Mouse (Mus musculus): Measurements from ENCODE around the gene Gdf15. TPM values are rescaled to one million over a fixed set of nuclear protein-coding genes. Genes with fewer than 3 reads are reported as not detected.
A peak's percentile ranks its signal among the peaks of the same experiment; 100 is the strongest.

Gene Gdf15
- polyA plus RNA-seq, 1 experiment from 2014 or later: 4.9 TPM

GRCm38 (mm10) chr8:70671615-70672324, 39.5 kb upstream of the Gdf15 start:
- Histone ChIP-seq H3K27ac (no peak overlapping the region), H3K4me2 (no peak overlapping the region), H3K4me1 (peaks cover 51% of the 10 kb centered on the region), H3K9me3 (replicated peaks) (no peaks in the 10 kb centered on the region), H3K27me3 (replicated peaks) (no peaks in the 10 kb centered on the region), H3K36me3 (peaks cover 8% of the 10 kb centered on the region), H3K4me3 (no peak overlapping the region), H3K9ac (no peak overlapping the region)
- ATAC-seq: no peak
- 76% methylated on average over 10 of the region's 10 CpGs for WGBS (ENCODE audit: insufficient replicate concordance)

DNA sequence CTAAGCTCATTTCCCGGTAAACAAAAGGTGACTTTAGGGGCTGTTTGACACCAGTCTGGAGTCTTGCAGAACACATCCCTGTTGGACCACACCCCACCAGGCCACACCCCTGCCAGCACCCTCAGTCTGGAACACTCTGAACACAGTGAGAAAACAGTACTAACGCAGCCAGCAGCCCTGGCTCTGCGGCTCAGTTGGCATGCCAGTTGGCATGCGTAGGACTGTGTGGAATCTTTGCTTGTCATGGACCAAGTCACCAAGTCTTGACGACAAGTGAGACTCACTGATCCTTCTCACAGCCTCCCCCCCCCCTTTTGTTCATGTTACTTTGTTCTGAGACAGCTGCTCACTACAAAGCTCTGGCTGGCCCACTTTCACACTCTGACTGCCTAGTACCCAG, 34.8 kb upstream of the Gdf15 start:
- Histone ChIP-seq H3K4me1 (peaks cover 14% of the 10 kb centered on the region), H3K4me2 (no peak overlapping the region), H3K27ac (no peak overlapping the region), H3K9me3 (replicated peaks) (no peaks in the 10 kb centered on the region), H3K4me3 (no peak overlapping the region), H3K9ac (no peak overlapping the region), H3K36me3 (no peaks in the 10 kb centered on the region), H3K27me3 (replicated peaks) (no peaks in the 10 kb centered on the region)
- 68% methylated on average over 5 of the region's 5 CpGs for WGBS (ENCODE audit: insufficient replicate concordance)
- ATAC-seq: peak; percentile 38; the same call in 1 of the 2 replicates

- Histone ChIP-seq H3K27ac (no peak overlapping the region; the same call in 1 of the 2 replicates), H3K36me3 (no peaks in the 10 kb centered on the region), H3K4me2 (no peak overlapping the region), H3K9ac (no peak overlapping the region), H3K27me3 (replicated peaks) (no peaks in the 10 kb centered on the region), H3K4me1 (peaks cover 21% of the 10 kb centered on the region), H3K9me3 (replicated peaks) (no peaks in the 10 kb centered on the region), H3K4me3 (no peak overlapping the region)
- ATAC-seq: peak; percentile 64
- 75% methylated on average over 2 of the region's 2 CpGs for WGBS (ENCODE audit: insufficient replicate concordance)
Observed at GRCm38 (mm10) chr8:70665599-70665998, 33.3 kb upstream of the Gdf15 start.

GRCm38 (mm10) chr8:70664631-70665030, 32.4 kb upstream of the Gdf15 start:
- Histone ChIP-seq H3K4me2 (no peak overlapping the region), H3K27ac (no peak overlapping the region), H3K4me3 (no peak overlapping the region), H3K9ac (no peak overlapping the region), H3K9me3 (replicated peaks) (no peaks in the 10 kb centered on the region), H3K36me3 (no peaks in the 10 kb centered on the region), H3K27me3 (replicated peaks) (no peaks in the 10 kb centered on the region), H3K4me1 (peaks cover 30% of the 10 kb centered on the region)
- no peak for ATAC-seq
- 54% methylated on average over 3 of the region's 3 CpGs for WGBS (ENCODE audit: insufficient replicate concordance)

DNA sequence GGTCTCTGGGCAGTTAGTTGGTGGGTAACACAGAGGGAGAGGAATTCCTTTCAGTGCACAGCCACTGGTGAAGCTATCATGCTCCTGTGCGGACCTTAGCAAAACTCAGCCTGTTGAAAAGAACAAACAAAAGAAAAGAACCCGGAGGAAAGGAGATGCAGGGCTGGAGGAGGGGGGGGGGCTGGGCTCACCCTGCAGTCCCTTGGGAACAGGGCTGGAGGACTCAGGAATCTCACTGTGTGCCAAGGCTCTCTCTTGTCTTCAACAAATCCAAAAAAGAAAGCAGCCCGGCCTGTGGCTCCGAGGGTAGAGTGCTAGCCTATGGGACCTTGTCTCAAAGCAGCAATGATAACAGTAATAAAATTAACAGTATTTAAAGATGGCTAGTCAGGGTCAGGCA, 31.4 kb upstream of the Gdf15 start:
- H3K4me2 ChIP-seq: no peak overlapping the region
- no peak overlapping the region for H3K27ac ChIP-seq
- 69% methylated on average over 4 of the region's 4 CpGs for WGBS (ENCODE audit: insufficient replicate concordance)
- ATAC-seq: no peak
- H3K27me3 ChIP-seq (replicated peaks): no peaks in the 10 kb centered on the region
- H3K9me3 ChIP-seq (replicated peaks): no peaks in the 10 kb centered on the region
- no peak overlapping the region for H3K4me3 ChIP-seq
- peaks cover 36% of the 10 kb centered on the region for H3K4me1 ChIP-seq
- no peaks in the 10 kb centered on the region for H3K36me3 ChIP-seq
- no peak overlapping the region for H3K9ac ChIP-seq

DNA sequence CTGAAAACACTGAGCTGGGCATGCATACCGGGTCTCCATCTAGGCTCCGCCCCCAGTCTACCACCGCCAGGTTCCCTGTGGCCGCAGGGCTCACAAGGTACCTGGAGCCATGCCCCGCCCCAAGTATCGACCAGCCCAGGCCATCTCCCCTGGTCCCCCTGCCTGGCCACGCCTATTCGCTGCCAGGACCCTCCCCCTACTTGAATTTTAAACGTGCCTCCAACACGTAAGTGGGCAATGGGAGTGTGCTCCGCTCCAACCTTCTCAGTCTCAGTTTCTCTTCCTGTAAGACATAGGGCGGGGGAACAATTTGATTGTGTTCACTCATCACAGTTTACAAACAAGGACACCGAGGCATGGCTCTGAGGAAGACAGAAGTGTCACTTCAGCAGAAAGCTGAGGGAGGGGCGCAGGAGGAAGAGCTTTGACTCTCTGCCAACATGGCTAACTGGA, 28.0 kb upstream of the Gdf15 start, which contains the start of gene Pgpep1:
Gene Pgpep1, minus strand, starts transcription at position 116 of the 453 bp plus-strand sequence.
- H3K9ac ChIP-seq: peak within 1 kb of the TSS; percentile 82
- H3K4me1 ChIP-seq: peaks cover 41% of the 10 kb centered on the region

GRCm38 (mm10) chr8:70659604-70660272, 27.5 kb upstream of the Gdf15 start:
- Histone ChIP-seq H3K27ac (peak overlapping the region; percentile 87), H3K27me3 (replicated peaks) (no peaks in the 10 kb centered on the region), H3K4me2 (peak overlapping the region; percentile 91), H3K4me3 (peak overlapping the region; percentile 85), H3K36me3 (peaks cover 25% of the 10 kb centered on the region), H3K4me1 (peaks cover 41% of the 10 kb centered on the region), H3K9me3 (replicated peaks) (no peaks in the 10 kb centered on the region), H3K9ac (peak overlapping the region; percentile 82)
- WGBS (ENCODE audit: insufficient replicate concordance): 1% methylated on average over 42 of the region's 44 CpGs
- ATAC-seq: peak; percentile 93

More for the DNA sequence above, 28.0 kb upstream of the Gdf15 start, which contains the start of gene Pgpep1:
- Histone ChIP-seq H3K4me3 (peak within 1 kb of the TSS; percentile 85), H3K36me3 (peaks cover 20% of the 10 kb centered on the region), H3K4me2 (peak within 1 kb of the TSS; percentile 91), H3K27ac (peak within 1 kb of the TSS; percentile 87), H3K27me3 (replicated peaks) (no peaks in the 10 kb centered on the region), H3K9me3 (replicated peaks) (no peaks in the 10 kb centered on the region)
- 6% methylated on average over 14 of the region's 14 CpGs for WGBS (ENCODE audit: insufficient replicate concordance)
- ATAC-seq: peak; percentile 50

DNA sequence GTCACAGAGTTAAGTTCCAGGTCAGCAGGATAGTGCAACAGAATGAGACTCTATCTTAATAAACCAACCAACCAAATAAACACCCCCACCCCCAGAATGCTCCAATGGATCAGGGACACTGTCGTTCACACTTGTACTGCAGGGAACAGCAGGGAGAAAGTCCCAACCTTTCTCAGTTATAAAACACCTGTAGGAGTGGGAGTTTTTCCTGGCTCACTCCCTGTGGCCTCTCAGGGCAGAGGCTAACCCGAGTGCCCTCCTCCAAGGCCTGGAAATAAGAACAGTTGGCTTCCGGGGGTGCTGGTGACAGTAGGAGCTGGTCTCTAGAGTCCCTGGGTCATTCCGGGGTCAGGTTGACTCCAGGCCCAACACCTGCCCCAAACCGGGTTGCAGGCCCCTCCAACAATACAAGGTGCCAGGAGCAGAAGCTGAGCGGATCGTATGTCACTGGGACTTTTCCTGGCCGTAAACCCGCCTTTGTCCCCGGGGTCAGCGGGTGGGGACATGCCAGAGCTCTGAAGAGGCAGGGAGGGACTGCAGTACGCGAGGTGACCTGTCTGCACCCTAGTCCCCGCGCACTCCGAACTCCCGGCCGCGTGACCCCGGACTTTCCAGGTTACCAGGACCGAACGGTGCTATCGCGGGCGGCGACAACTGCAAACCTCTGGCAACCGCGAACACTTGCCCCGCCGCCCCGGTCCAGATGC, 26.8 kb upstream of the Gdf15 start:
- H3K27ac ChIP-seq: peak overlapping the region; percentile 87
- WGBS (ENCODE audit: insufficient replicate concordance): 2% methylated on average over 31 of the region's 31 CpGs
- peaks cover 44% of the 10 kb centered on the region for H3K4me1 ChIP-seq
- H3K4me3 ChIP-seq: peak overlapping the region; percentile 85
- H3K4me2 ChIP-seq: peak overlapping the region; percentile 91
- no peaks in the 10 kb centered on the region for H3K9me3 ChIP-seq (replicated peaks)
- peak overlapping the region; percentile 82 for H3K9ac ChIP-seq
- ATAC-seq: peak; percentile 66
- peaks cover 28% of the 10 kb centered on the region for H3K36me3 ChIP-seq
- H3K27me3 ChIP-seq (replicated peaks): no peaks in the 10 kb centered on the region

- Histone ChIP-seq H3K4me3 (no peak overlapping the region), H3K27ac (peak overlapping the region; percentile 10; the same call in 1 of the 2 replicates), H3K9ac (0 out of 2 replicates have a peak overlapping the region, but pooled peaks have one; percentile 15)
Observed at GRCm38 (mm10) chr8:70657739-70658138, 25.5 kb upstream of the Gdf15 start.

DNA sequence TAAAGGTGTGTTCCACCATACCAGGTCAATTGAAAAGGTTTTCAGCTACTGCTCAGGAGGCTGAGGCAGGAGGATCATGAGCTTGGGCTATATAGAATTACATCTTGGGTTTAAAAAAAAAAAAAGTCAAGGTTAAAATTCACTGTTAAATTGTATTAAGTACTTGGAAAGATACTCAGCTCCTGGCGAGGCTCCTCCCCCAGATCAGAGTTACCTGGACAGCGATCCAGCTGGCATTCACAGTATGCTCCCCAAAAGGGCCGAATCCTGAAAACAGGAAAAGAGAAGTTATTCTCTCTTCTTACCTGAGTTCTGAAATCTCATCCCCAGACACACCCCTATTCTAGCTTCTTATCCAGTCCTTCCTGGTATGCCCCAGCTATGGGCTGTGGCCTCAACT, 25.0 kb upstream of the Gdf15 start:
- Histone ChIP-seq H3K27ac (no peak overlapping the region), H3K4me3 (no peak overlapping the region), H3K27me3 (replicated peaks) (no peaks in the 10 kb centered on the region), H3K4me1 (peaks cover 44% of the 10 kb centered on the region), H3K9ac (no peak overlapping the region), H3K4me2 (no peak overlapping the region), H3K36me3 (peaks cover 32% of the 10 kb centered on the region), H3K9me3 (replicated peaks) (no peaks in the 10 kb centered on the region)
- WGBS (ENCODE audit: insufficient replicate concordance): 80% methylated on average over 3 of the region's 3 CpGs
- no peak for ATAC-seq

More at GRCm38 (mm10) chr8:70657739-70658138, 25.5 kb upstream of the Gdf15 start:
- peaks cover 28% of the 10 kb centered on the region for H3K36me3 ChIP-seq
- no peaks in the 10 kb centered on the region for H3K27me3 ChIP-seq (replicated peaks)
- 82% methylated on average over 2 of the region's 2 CpGs for WGBS (ENCODE audit: insufficient replicate concordance)
- H3K4me2 ChIP-seq: peak overlapping the region; percentile 91; the same call in 1 of the 2 replicates
- no peaks in the 10 kb centered on the region for H3K9me3 ChIP-seq (replicated peaks)
- peaks cover 44% of the 10 kb centered on the region for H3K4me1 ChIP-seq
- no peak for ATAC-seq

GRCm38 (mm10) chr8:70656193-70656790, 24.0 kb upstream of the Gdf15 start:
- H3K27ac ChIP-seq: no peak overlapping the region
- H3K36me3 ChIP-seq: peaks cover 40% of the 10 kb centered on the region
- WGBS (ENCODE audit: insufficient replicate concordance): 78% methylated on average over 13 of the region's 13 CpGs
- H3K27me3 ChIP-seq (replicated peaks): no peaks in the 10 kb centered on the region
- H3K4me3 ChIP-seq: no peak overlapping the region
- H3K4me1 ChIP-seq: peaks cover 39% of the 10 kb centered on the region
- no peak overlapping the region for H3K4me2 ChIP-seq
- no peak for ATAC-seq
- H3K9ac ChIP-seq: no peak overlapping the region
- no peaks in the 10 kb centered on the region for H3K9me3 ChIP-seq (replicated peaks)
